Mouse (Mus musculus): ENCODE measurements around the gene Pank1. TPM values are rescaled to one million over a fixed set of nuclear protein-coding genes. Genes with fewer than 3 reads are reported as not detected.

Pank1 gene
- polyA plus RNA-seq (2015; fragmentation: Illumina TruSeq; extraction: RNeasy Lipid Tissue Mini Kit (QIAGEN cat#74804); ENCODE audit: low read depth, low replicate concordance): 14.0 TPM

GRCm38 (mm10) chr19:34878603-34879541 lies at the start of gene Pank1:
Gene Pank1, minus strand, starts transcription at chr19:34879455.

GRCm38 (mm10) chr19:34921652-34922602 lies 42.7 kb upstream of the Pank1 start, which contains the start of gene Kif20b:
Gene Kif20b, plus strand, starts transcription at chr19:34922361.

Other genes with a start within 250 kb of the Pank1 start
- gene Ifit1bl2, start 238.7 kb downstream of the Pank1 start, polyA plus RNA-seq (2015; fragmentation: Illumina TruSeq; extraction: RNeasy Lipid Tissue Mini Kit (QIAGEN cat#74804); ENCODE audit: low read depth, low replicate concordance): 0.88 TPM
- gene Ifit1, start 238.6 kb downstream of the Pank1 start, polyA plus RNA-seq (2015; fragmentation: Illumina TruSeq; extraction: RNeasy Lipid Tissue Mini Kit (QIAGEN cat#74804); ENCODE audit: low read depth, low replicate concordance): 2.1 TPM
- 1.6 TPM for gene Slc16a12, start 132.2 kb downstream of the Pank1 start, polyA plus RNA-seq (2015; fragmentation: Illumina TruSeq; extraction: RNeasy Lipid Tissue Mini Kit (QIAGEN cat#74804); ENCODE audit: low read depth, low replicate concordance)
- 0.25 TPM for gene Kif20b, start 42.9 kb upstream of the Pank1 start, polyA plus RNA-seq (2015; fragmentation: Illumina TruSeq; extraction: RNeasy Lipid Tissue Mini Kit (QIAGEN cat#74804); ENCODE audit: low read depth, low replicate concordance)